Mouse (Mus musculus) megakaryocyte, embryonic 14.5 days (primary cell): ENCODE data around the gene Prepl.

ENCODE experiments used
- FLI1 ChIP-seq: IDR thresholded peaks from 2 replicates; pipeline ENCODE4 v1.6.1; 2012; ENCODE audit warnings: low read length, inconsistent platforms, mixed read lengths
- GATA1 ChIP-seq: IDR thresholded peaks from 3 replicates; pipeline ENCODE4 v1.6.1; 2012; ENCODE audit warnings: mixed read lengths, low read length, inconsistent platforms, borderline replicate concordance

GRCm38 (mm10) chr17:85048379-85048778 is 41.7 kb downstream of the Prepl start:
- TF ChIP-seq GATA1 (no peak), FLI1 (no peak)
